Mouse (Mus musculus): ENCODE results near the gene Aff3. TPM values are rescaled to one million over a fixed set of nuclear protein-coding genes. Genes with fewer than 3 reads are reported as not detected.

Gene Aff3
- polyA plus RNA-seq, 1 experiment from 2014 or later: 5.7 TPM

Other genes starting within 250 kb of the Aff3 start
- 1.0 TPM in 2 replicates for gene Lonrf2, start 171.8 kb upstream of the Aff3 start, polyA plus RNA-seq (2016; fragmentation: Nextera tagmentation; extraction: Ambion mirVana)
- gene Chst10, start 233.2 kb upstream of the Aff3 start, polyA plus RNA-seq (2016; fragmentation: Nextera tagmentation; extraction: Ambion mirVana): 2.9 and 3.6 TPM in 2 replicates